Mouse (Mus musculus): ENCODE measurements around the gene Gpr27. TPM values are rescaled to one million over a fixed set of nuclear protein-coding genes. Genes with fewer than 3 reads are reported as not detected.

The Gpr27 gene
- total and polyA plus RNA-seq, 3 experiments, result not detected

DNA sequence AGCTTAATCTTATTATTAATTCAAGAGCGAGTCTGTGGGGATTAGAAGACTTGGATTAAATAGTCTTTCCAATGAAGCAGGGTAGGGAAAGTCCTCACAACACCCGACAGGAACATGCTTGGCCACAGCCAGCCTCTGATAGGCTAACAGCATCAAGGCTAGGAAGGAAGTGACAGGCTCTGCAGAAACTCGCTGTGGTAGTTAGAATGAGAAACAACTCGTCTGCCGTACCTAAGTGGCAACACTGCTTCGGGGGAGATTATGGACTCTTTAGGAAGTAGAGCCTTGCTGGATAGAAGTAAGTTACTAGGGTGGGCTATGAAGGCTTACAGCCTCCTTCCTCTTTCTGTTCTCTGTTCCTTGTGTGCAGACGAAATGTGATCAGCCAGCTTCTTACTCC is 37.0 kb upstream of the Gpr27 start:
- Histone ChIP-seq H3K4me1 (ENCODE audit: control insufficient read depth in 1 of 2, insufficient read depth in 2 of 2) (peaks cover 7 to 59% of the 10 kb centered on the region in 2 experiments; a peak in 3 of 4 replicates), H3K9ac (ENCODE audit: insufficient read depth, low read depth) (peak overlapping the region; percentile 19; the same call in 1 of the 2 replicates), H3K36me3 (replicated peaks in 1 of 2; ENCODE audit: control insufficient read depth in 1 of 2, insufficient read depth in 1 of 2, low read length in 1 of 2) (peaks cover 0 to 31% of the 10 kb centered on the region in 2 experiments), H3K9me3 (replicated peaks; ENCODE audit: low read length) (no peaks in the 10 kb centered on the region), H3K27me3 (replicated peaks) (no peaks in the 10 kb centered on the region), H3K79me2 (replicated peaks; ENCODE audit: control insufficient read depth, extremely low read depth, insufficient read depth, poor library complexity, severe bottlenecking) (no peaks in the 10 kb centered on the region; the same call in 1 of the 2 replicates), H3K4me3 (replicated peaks in 1 of 3; ENCODE audit: low read depth in 2 of 3, low read length in 2 of 3, poor library complexity in 1 of 3) (peak overlapping the region; percentile 43 to 63 (median 51)), H3K27ac (ENCODE audit: insufficient read depth, low read depth) (no peak overlapping the region), H3K4me2 (ENCODE audit: insufficient read depth, low read depth, poor library complexity, severe bottlenecking) (peak overlapping the region; percentile 72)
- dilution Hi-C loops (cut with MboI; ENCODE audit: extremely low pct_ligation_motif_present, extremely low pct_unique_long_range_greater_than_20kb, low sequenced_read_pairs) (no loop called here), in situ Hi-C loops (cut with MboI; ENCODE audit: low pct_ligation_motif_present, low pct_unique_long_range_greater_than_20kb, low sequenced_read_pairs) (loop anchor here (25.0 kb wide), 1 partner anchor 132 kb away; no protein-coding TSS in a partner anchor)
- TF ChIP-seq POLR2A (IDR thresholded peaks at IDR 0.05; ENCODE audit: low read depth, low read length) (peak; percentile 50), MXI1 (IDR thresholded peaks at IDR 0.05; ENCODE audit: low read depth, low read length) (no peak; the same call in 1 of the 2 replicates), UBTF (IDR thresholded peaks at IDR 0.05; ENCODE audit: low read depth, low read length) (no peak), CHD2 (IDR thresholded peaks at IDR 0.05; ENCODE audit: low read length) (no peak), BHLHE40 (IDR thresholded peaks at IDR 0.05; ENCODE audit: low read depth, low read length) (no peak), ZKSCAN1 (IDR thresholded peaks at IDR 0.05; ENCODE audit: borderline replicate concordance, low read depth, low read length) (no peak), TCF12 (IDR thresholded peaks at IDR 0.05; ENCODE audit: low read depth, low read length) (0 out of 2 replicates have a peak, but pooled peaks have one; percentile 23), ELF1 (IDR thresholded peaks at IDR 0.05; ENCODE audit: low read depth, low read length) (peak; percentile 61), GABPA (IDR thresholded peaks at IDR 0.05; ENCODE audit: insufficient replicate concordance, low read depth, low read length) (no peak), ZNF384 (IDR thresholded peaks at IDR 0.05; ENCODE audit: low read depth, low read length) (no peak), TBP (conservative IDR thresholded peaks at IDR 0.05; ENCODE audit: low read depth, low read length) (peak; percentile 62; the same call in 1 of the 2 replicates), USF1 (IDR thresholded peaks at IDR 0.05; ENCODE audit: low read depth, low read length) (no peak), MAFK (IDR thresholded peaks at IDR 0.05; ENCODE audit: insufficient replicate concordance, low read length) (no peak), ETS1 (conservative IDR thresholded peaks at IDR 0.05; ENCODE audit: low read depth, low read length) (no peak), NELFE (IDR thresholded peaks at IDR 0.05; ENCODE audit: low read depth, low read length) (no peak), JUN (IDR thresholded peaks at IDR 0.05; ENCODE audit: insufficient read depth, low read depth, low read length) (no peak), NRF1 (IDR thresholded peaks at IDR 0.05; ENCODE audit: low read depth, low read length) (no peak), SMC3 (IDR thresholded peaks at IDR 0.05; ENCODE audit: low read depth, low read length) (no peak), CHD1 (IDR thresholded peaks at IDR 0.05; ENCODE audit: low read depth, low read length) (no peak), IRF4 (IDR thresholded peaks at IDR 0.05; ENCODE audit: low read depth, low read length) (peak; percentile 37; the same call in 1 of the 2 replicates)
- DNase-seq (ENCODE audit: extremely low read depth), result peak; percentile 64

DNA sequence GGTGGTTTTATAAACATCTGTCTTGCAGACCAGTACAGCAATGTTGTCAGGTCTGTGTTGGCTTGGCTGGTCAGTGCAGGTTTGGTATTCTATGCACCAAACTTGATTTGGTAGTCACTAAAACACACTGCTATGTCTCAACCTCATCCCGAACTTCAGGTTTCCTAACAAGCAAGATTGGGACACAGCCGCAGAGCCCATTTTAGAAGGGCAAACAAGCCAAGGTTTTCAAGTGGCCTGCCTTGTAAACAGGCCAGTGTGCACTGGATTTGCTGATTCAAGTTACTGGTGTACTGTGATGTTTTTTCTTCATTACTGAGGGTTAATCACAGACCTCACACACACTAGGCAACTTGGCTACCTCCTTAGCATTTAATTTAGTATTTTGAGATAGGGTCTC is 36.4 kb upstream of the Gpr27 start:
- Histone ChIP-seq H3K4me3 (replicated peaks in 1 of 3; ENCODE audit: low read depth in 2 of 3, low read length in 2 of 3, poor library complexity in 1 of 3) (peak overlapping the region; percentile 43 to 63 (median 51)), H3K27me3 (replicated peaks) (no peaks in the 10 kb centered on the region), H3K27ac (ENCODE audit: insufficient read depth, low read depth) (no peak overlapping the region), H3K4me1 (ENCODE audit: control insufficient read depth in 1 of 2, insufficient read depth in 2 of 2) (peaks cover 7 to 58% of the 10 kb centered on the region in 2 experiments; a peak in 3 of 4 replicates), H3K4me2 (ENCODE audit: insufficient read depth, low read depth, poor library complexity, severe bottlenecking) (peak overlapping the region; percentile 72), H3K36me3 (replicated peaks in 1 of 2; ENCODE audit: control insufficient read depth in 1 of 2, insufficient read depth in 1 of 2, low read length in 1 of 2) (peaks cover 0 to 31% of the 10 kb centered on the region in 2 experiments), H3K9ac (ENCODE audit: insufficient read depth, low read depth) (peak overlapping the region; percentile 19; the same call in 1 of the 2 replicates), H3K9me3 (replicated peaks; ENCODE audit: low read length) (no peaks in the 10 kb centered on the region), H3K79me2 (replicated peaks; ENCODE audit: control insufficient read depth, extremely low read depth, insufficient read depth, poor library complexity, severe bottlenecking) (no peaks in the 10 kb centered on the region; the same call in 1 of the 2 replicates)
- in situ Hi-C loops (cut with MboI; ENCODE audit: low pct_ligation_motif_present, low pct_unique_long_range_greater_than_20kb, low sequenced_read_pairs) (loop anchor here (25.0 kb wide), 1 partner anchor 131 kb away; no protein-coding TSS in a partner anchor), dilution Hi-C loops (cut with MboI; ENCODE audit: extremely low pct_ligation_motif_present, extremely low pct_unique_long_range_greater_than_20kb, low sequenced_read_pairs) (no loop called here)
- TF ChIP-seq E2F4 (IDR thresholded peaks at IDR 0.05; ENCODE audit: insufficient replicate concordance, low read depth, low read length), result no peak
- TF ChIP-seq RAD21 (IDR thresholded peaks at IDR 0.05; ENCODE audit: low read depth, low read length), result no peak
- no peak for TF ChIP-seq MXI1 (IDR thresholded peaks at IDR 0.05; ENCODE audit: low read depth, low read length)
- DNase-seq (ENCODE audit: extremely low read depth), result no peak

Measured in CH12.LX (cell line).